Mouse (Mus musculus) MEL (cell line): Measurements from ENCODE around the gene Pnp. TPM values are rescaled to one million over a fixed set of nuclear protein-coding genes. Genes with fewer than 3 reads are reported as not detected.
A peak's percentile ranks its signal among the peaks of the same experiment; 100 is the strongest.
"Not testable (repeated sequence)": the region's sequence is repeated elsewhere in the genome, so short reads cannot be mapped to it uniquely, and the experiment has no call there.

Experiments used
- DNase-seq: peaks from one replicate; pipeline ENCODE4 v3.0.0; 2011; ENCODE audit warnings: low read depth, low spot score
- H3K27ac ChIP-seq: 2 replicates; pipeline ENCODE4 v1.5.1; 2012; ENCODE audit warnings: low read depth, mild to moderate bottlenecking, control low read depth, low read length, moderate library complexity; ENCODE audit not compliant: control insufficient read depth
- H3K27me3 ChIP-seq, 2 experiments: fragments of 150-350 bp in 1 of 2; sonication (generic) in 1 of 2; 2 replicates each; pipeline ENCODE4 v1.6.1; 2012; ENCODE audit warnings: low read length in 2 of 2, mild to moderate bottlenecking in 2 of 2, improper control_type of control experiment in 1 of 2, moderate library complexity in 1 of 2; ENCODE audit not compliant: insufficient read depth in 2 of 2, control insufficient read depth in 1 of 2
- H3K36me3 ChIP-seq, 2 experiments: 2 replicates each; pipeline ENCODE4 v1.6.1; 2012 to 2014; ENCODE audit warnings: low read length in 2 of 2, improper control_type of control experiment in 1 of 2, inconsistent platforms in 1 of 2, mild to moderate bottlenecking in 1 of 2; ENCODE audit not compliant: insufficient read depth in 2 of 2, control insufficient read depth in 1 of 2
- H3K4me1 ChIP-seq, 2 experiments: fragments of 150-350 bp in 1 of 2; sonication (generic) in 1 of 2; 2 replicates each; pipeline ENCODE4 v1.6.1; 2012; ENCODE audit warnings: low read length in 2 of 2, improper control_type of control experiment in 1 of 2, mild to moderate bottlenecking in 1 of 2; ENCODE audit not compliant: insufficient read depth in 2 of 2, control insufficient read depth in 1 of 2
- H3K4me3 ChIP-seq, 2 experiments: fragments of 150-350 bp in 1 of 2; sonication (generic) in 1 of 2; 2 replicates each; pipeline ENCODE4 v1.5.1; 2012; ENCODE audit warnings: low read depth in 2 of 2, low read length in 2 of 2, mild to moderate bottlenecking in 2 of 2, moderate library complexity in 2 of 2, control low read depth in 1 of 2, improper control_type of control experiment in 1 of 2; ENCODE audit not compliant: control insufficient read depth in 1 of 2, insufficient read depth in 1 of 2
- H3K79me2 ChIP-seq: 2 replicates; pipeline ENCODE4 v1.6.1; 2012; ENCODE audit warnings: mild to moderate bottlenecking, low read length, moderate library complexity; ENCODE audit not compliant: control insufficient read depth, poor library complexity, insufficient read depth
- H3K9ac ChIP-seq: 2 replicates; pipeline ENCODE4 v1.6.1; 2012; ENCODE audit warnings: low read depth, mild to moderate bottlenecking, control low read depth, low read length, moderate library complexity; ENCODE audit not compliant: control insufficient read depth, poor library complexity, severe bottlenecking
- H3K9me3 ChIP-seq: fragments of 150-350 bp; sonication (generic); replicated peaks from 2 replicates; pipeline ENCODE4 v1.6.1; 2012; ENCODE audit warnings: mild to moderate bottlenecking, low read length, improper control_type of control experiment, moderate library complexity; ENCODE audit not compliant: insufficient read depth
- BHLHE40 ChIP-seq: IDR thresholded peaks from 2 replicates; pipeline ENCODE4 v1.6.1; 2012; ENCODE audit warnings: low read depth, mild to moderate bottlenecking, inconsistent platforms, low read length, improper control_type of control experiment, borderline replicate concordance
- CHD2 ChIP-seq: IDR thresholded peaks from 2 replicates; pipeline ENCODE4 v1.6.1; 2011; ENCODE audit warnings: low read length, improper control_type of control experiment
- E2F4 ChIP-seq: IDR thresholded peaks from 2 replicates; pipeline ENCODE4 v1.6.1; 2011; ENCODE audit warnings: low read depth, low read length, improper control_type of control experiment, borderline replicate concordance
- ELF1 ChIP-seq: IDR thresholded peaks from 2 replicates; pipeline ENCODE4 v1.6.1; 2014; ENCODE audit warnings: low read depth, mild to moderate bottlenecking, inconsistent platforms, low read length, improper control_type of control experiment, moderate library complexity
- EP300 ChIP-seq, 2 experiments: IDR thresholded peaks; 2 replicates each; pipeline ENCODE4 v1.6.1; 2011; ENCODE audit warnings: improper control_type of control experiment in 2 of 2, low read length in 2 of 2, low read depth in 1 of 2, mild to moderate bottlenecking in 1 of 2
- JUND ChIP-seq: IDR thresholded peaks from 2 replicates; pipeline ENCODE4 v1.6.1; 2011; ENCODE audit warnings: low read depth, mild to moderate bottlenecking, improper control_type of control experiment, low read length
- MAFK ChIP-seq: IDR thresholded peaks from 2 replicates; pipeline ENCODE4 v1.6.1; 2011; ENCODE audit warnings: low read depth, mild to moderate bottlenecking, low read length, improper control_type of control experiment, borderline replicate concordance
- MAX ChIP-seq: IDR thresholded peaks from 2 replicates; pipeline ENCODE4 v1.6.1; 2011; ENCODE audit warnings: low read length, improper control_type of control experiment
- MEF2A ChIP-seq: IDR thresholded peaks from 2 replicates; pipeline ENCODE4 v1.6.1; 2014; ENCODE audit warnings: low read depth, mild to moderate bottlenecking, inconsistent platforms, low read length, improper control_type of control experiment; ENCODE audit not compliant: poor library complexity, insufficient replicate concordance, severe bottlenecking; ENCODE audit errors: extremely low read depth
- MXI1 ChIP-seq: IDR thresholded peaks from 2 replicates; pipeline ENCODE4 v1.6.1; 2011; ENCODE audit warnings: mild to moderate bottlenecking, low read depth, low read length, improper control_type of control experiment
- MYC ChIP-seq: IDR thresholded peaks from 2 replicates; pipeline ENCODE4 v1.6.1; 2011; ENCODE audit warnings: low read depth, mild to moderate bottlenecking, low read length, improper control_type of control experiment, moderate library complexity
- NELFE ChIP-seq: IDR thresholded peaks from 2 replicates; pipeline ENCODE4 v1.6.1; 2011; ENCODE audit warnings: low read depth, low read length, improper control_type of control experiment
- POLR2A ChIP-seq, 2 experiments: IDR thresholded peaks; 2 replicates each; pipeline ENCODE4 v1.6.1; 2011 to 2012; ENCODE audit warnings: low read length in 2 of 2, mild to moderate bottlenecking in 2 of 2, control low read depth in 1 of 2, improper control_type of control experiment in 1 of 2, low read depth in 1 of 2, moderate library complexity in 1 of 2; ENCODE audit not compliant: control insufficient read depth in 1 of 2, insufficient read depth in 1 of 2, poor library complexity in 1 of 2
- POLR2AphosphoS2 ChIP-seq: IDR thresholded peaks from 2 replicates; pipeline ENCODE4 v1.6.1; 2011; ENCODE audit warnings: low read length, improper control_type of control experiment
- POLR2AphosphoS5 ChIP-seq: IDR thresholded peaks from 2 replicates; pipeline ENCODE4 v1.6.1; 2012; ENCODE audit warnings: low read depth, borderline replicate concordance, mild to moderate bottlenecking, inconsistent platforms, low read length, moderate library complexity, mixed read lengths
- RAD21 ChIP-seq: IDR thresholded peaks from 2 replicates; pipeline ENCODE4 v1.6.1; 2011; ENCODE audit warnings: mild to moderate bottlenecking, low read depth, low read length, improper control_type of control experiment
- SIN3A ChIP-seq: IDR thresholded peaks from 2 replicates; pipeline ENCODE4 v1.6.1; 2012; ENCODE audit warnings: low read length, improper control_type of control experiment, inconsistent platforms
- TAL1 ChIP-seq: IDR thresholded peaks from 2 replicates; pipeline ENCODE4 v1.6.1; 2012; ENCODE audit warnings: mild to moderate bottlenecking, inconsistent platforms, low read length, moderate library complexity, mixed read lengths
- TBP ChIP-seq: IDR thresholded peaks from 2 replicates; pipeline ENCODE4 v1.8.0; 2011; ENCODE audit warnings: low read depth, low read length, improper control_type of control experiment
- TCF12 ChIP-seq: IDR thresholded peaks from 2 replicates; pipeline ENCODE4 v1.6.1; 2014; ENCODE audit warnings: low read depth, mild to moderate bottlenecking, inconsistent platforms, low read length, improper control_type of control experiment, moderate library complexity
- USF1 ChIP-seq: IDR thresholded peaks from 2 replicates; pipeline ENCODE4 v1.6.1; 2014; ENCODE audit warnings: low read depth, mild to moderate bottlenecking, inconsistent platforms, low read length, improper control_type of control experiment, moderate library complexity
- USF2 ChIP-seq, 2 experiments: IDR thresholded peaks; 2 replicates each; pipeline ENCODE4 v1.6.1; 2011 to 2012; ENCODE audit warnings: improper control_type of control experiment in 2 of 2, low read length in 2 of 2, borderline replicate concordance in 1 of 2, inconsistent platforms in 1 of 2, low read depth in 1 of 2, mild to moderate bottlenecking in 1 of 2; ENCODE audit not compliant: insufficient read depth in 1 of 2
- ZC3H11A ChIP-seq: IDR thresholded peaks from 2 replicates; pipeline ENCODE4 v1.6.1; 2012; ENCODE audit warnings: low read depth, mild to moderate bottlenecking, inconsistent platforms, low read length, improper control_type of control experiment
- ZMIZ1 ChIP-seq: IDR thresholded peaks from 2 replicates; pipeline ENCODE4 v1.6.1; 2012; ENCODE audit warnings: low read depth, mild to moderate bottlenecking, inconsistent platforms, low read length, improper control_type of control experiment, moderate library complexity
- polyA plus RNA-seq, 2 experiments: library from polyadenylated mRNA; stranded (reverse) in 1 of 2; unstranded in 1 of 2; fragments of >175 nt in 1 of 2; fragments of >200 nt in 1 of 2; gene quantifications; 2 replicates each; pipeline versions ENCODE4 v1.2.1 to v1.2.4; 2012; ENCODE audit warnings: low replicate concordance in 2 of 2, low read depth in 1 of 2; ENCODE audit not compliant: insufficient read length in 2 of 2, insufficient read depth in 1 of 2, missing spikeins in 1 of 2
- total RNA-seq: library from RNA; depleted of rRNA; stranded (reverse); fragments of 300-350 nt; gene quantifications from 2 replicates; pipeline ENCODE4 v1.2.3, GENCODE M21; 2012

Gene Pnp
- total and polyA plus RNA-seq, 3 experiments: 36.2 to 302 (median 46.7) TPM

- H3K36me3 ChIP-seq: no peaks in the 10 kb centered on the region; a peak in 1 of 4 replicates
- TF ChIP-seq USF2 (IDR thresholded peaks at IDR 0.05; ENCODE audit: borderline replicate concordance in 1 of 2, insufficient read depth in 1 of 2, low read depth in 1 of 2, low read length in 2 of 2) (no peak), JUND (no peak), ZMIZ1 (no peak), MAX (no peak), NELFE (no peak)
Measured at GRCm38 (mm10) chr14:50911356-50911755, 19.5 kb upstream of the Pnp start.

DNA sequence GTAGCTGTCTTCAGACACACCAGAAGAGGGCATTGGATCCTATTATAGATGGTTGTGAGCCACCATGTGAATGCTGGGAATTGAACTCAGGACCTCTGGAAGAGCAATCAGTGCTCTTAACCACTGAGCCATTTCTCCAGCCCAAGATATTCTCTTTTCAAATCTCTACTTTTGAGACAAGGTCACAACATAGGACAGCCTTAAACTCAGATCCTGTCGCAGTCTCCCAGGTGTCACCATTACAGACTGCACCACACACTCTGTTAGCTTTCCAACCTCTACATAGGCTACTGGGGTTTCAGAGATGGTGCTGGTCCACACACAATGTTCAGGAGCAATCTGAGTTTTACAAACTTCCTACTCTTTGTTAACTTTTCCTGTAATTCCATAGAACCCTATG lies 7.4 kb upstream of the Pnp start:
- not testable (repeated sequence) for H3K4me1 ChIP-seq, H3K9me3 ChIP-seq, H3K27me3 ChIP-seq, H3K36me3 ChIP-seq
- peak overlapping the region; percentile 83; the same call in 1 of the 2 replicates for H3K27ac ChIP-seq
- DNase-seq: peak; percentile 51
- H3K9ac ChIP-seq: peak overlapping the region; percentile 76
- TF ChIP-seq TBP: peak; percentile 94
- TF ChIP-seq, all 39 proteins: peak for 1; not testable (repeated sequence) for 38
- Histone ChIP-seq H3K4me3 (peak overlapping the region; percentile 78 to 90), H3K79me2 (peaks cover 21% of the 10 kb centered on the region)

More at GRCm38 (mm10) chr14:50911356-50911755, 19.5 kb upstream of the Pnp start:
- no peaks in the 10 kb centered on the region for H3K27me3 ChIP-seq
- H3K9ac ChIP-seq: no peak overlapping the region
- no peaks in the 10 kb centered on the region for H3K79me2 ChIP-seq
- no peak for DNase-seq
- no peaks in the 10 kb centered on the region for H3K9me3 ChIP-seq
- no peak overlapping the region for H3K27ac ChIP-seq
- H3K4me1 ChIP-seq: no peaks in the 10 kb centered on the region
- H3K4me3 ChIP-seq: no peak overlapping the region

GRCm38 (mm10) chr14:50924281-50925064 lies 6.4 kb upstream of the Pnp start, which contains the start of the genes Osgep and Apex1:
TSS of gene Osgep (minus strand) at chr14:50924893.
TSS of gene Apex1 (plus strand) at chr14:50924968.
- H3K27ac ChIP-seq: peak within 1 kb of the TSS; percentile 83
- H3K9me3 ChIP-seq: no peaks in the 10 kb centered on the region
- H3K79me2 ChIP-seq: peaks cover 21% of the 10 kb centered on the region
- peak within 1 kb of the TSS; percentile 76 for H3K9ac ChIP-seq
- peak within 1 kb of the TSS; percentile 78 to 90 for H3K4me3 ChIP-seq
- H3K4me1 ChIP-seq: no peaks in the 10 kb centered on the region
- peak; percentile 98 for DNase-seq
- H3K27me3 ChIP-seq: no peaks in the 10 kb centered on the region
- peaks cover 0 to 5% of the 10 kb centered on the region in 2 experiments; a peak in 2 of 4 replicates for H3K36me3 ChIP-seq
- TF ChIP-seq BHLHE40 (peak; percentile 75; the same call in 1 of the 2 replicates), CHD2 (no peak), POLR2AphosphoS2 (peak; percentile 91), USF1 (peak; percentile 95), ZMIZ1 (no peak), ELF1 (0 out of 2 replicates have a peak, but pooled peaks have one; percentile 8), MAFK (no peak), POLR2A (IDR thresholded peaks at IDR 0.05; ENCODE audit: control insufficient read depth in 1 of 2, insufficient read depth in 1 of 2, low read depth in 1 of 2, low read length in 2 of 2, poor library complexity in 1 of 2) (peak; percentile 67 to 78), ZC3H11A (no peak), EP300 (IDR thresholded peaks at IDR 0.05; ENCODE audit: low read depth in 1 of 2, low read length in 2 of 2) (no peak), MEF2A (no peak), POLR2AphosphoS5 (peak; percentile 49; the same call in 1 of the 2 replicates), E2F4 (peak; percentile 53; the same call in 1 of the 2 replicates), RAD21 (no peak), TAL1 (no peak), JUND (no peak), MYC (peak; percentile 99), MXI1 (peak; percentile 99), SIN3A (peak; percentile 94), TCF12 (peak; percentile 28; the same call in 1 of the 2 replicates)
